Mouse (Mus musculus) layer of hippocampus, postnatal 25 days (tissue): ENCODE measurements around the gene Gfy. TPM values are rescaled to one million over a fixed set of nuclear protein-coding genes. Genes with fewer than 3 reads are reported as not detected.

Experiments used
- DNase-seq, 2 experiments: peaks; one replicate each; pipeline ENCODE4 v3.0.0; 2022; ENCODE audit warnings: mixed read lengths in 2 of 2, low spot score in 1 of 2; ENCODE audit errors: extremely low spot score in 1 of 2
- total RNA-seq, 2 experiments: library from RNA; stranded (reverse); gene quantifications; 2 replicates each; pipeline ENCODE4 v1.2.3; 2021

The Gfy gene
- total RNA-seq, 2 experiments from 2014 or later, result 0.26 TPM; not detected in 1

- peak in 1 of 2 experiments; percentile 56 for DNase-seq
Measured at GRCm38 (mm10) chr7:45169495-45169894, 9.9 kb downstream of the Gfy start.

DNA sequence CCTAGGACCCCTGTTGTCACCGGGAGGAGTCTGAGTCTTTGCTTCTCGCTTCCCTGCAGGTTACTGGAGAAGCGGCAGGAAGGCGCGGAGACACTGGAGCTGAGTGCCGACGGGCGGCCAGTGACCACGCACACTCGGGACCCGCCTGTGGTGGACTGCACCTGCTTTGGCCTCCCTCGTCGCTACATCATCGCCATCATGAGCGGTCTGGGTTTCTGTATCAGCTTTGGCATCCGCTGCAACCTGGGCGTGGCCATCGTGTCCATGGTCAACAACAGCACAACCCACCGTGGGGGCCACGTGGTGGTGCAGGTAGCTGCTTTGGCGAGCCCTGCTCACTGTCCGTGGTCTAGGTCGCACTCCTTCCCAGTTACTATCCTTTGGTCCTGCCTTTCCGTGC is 10.7 kb downstream of the Gfy start:
- no peak for DNase-seq

GRCm38 (mm10) chr7:45167761-45168445 is 11.5 kb downstream of the Gfy start:
- peak; percentile 38 to 40 for DNase-seq

DNA sequence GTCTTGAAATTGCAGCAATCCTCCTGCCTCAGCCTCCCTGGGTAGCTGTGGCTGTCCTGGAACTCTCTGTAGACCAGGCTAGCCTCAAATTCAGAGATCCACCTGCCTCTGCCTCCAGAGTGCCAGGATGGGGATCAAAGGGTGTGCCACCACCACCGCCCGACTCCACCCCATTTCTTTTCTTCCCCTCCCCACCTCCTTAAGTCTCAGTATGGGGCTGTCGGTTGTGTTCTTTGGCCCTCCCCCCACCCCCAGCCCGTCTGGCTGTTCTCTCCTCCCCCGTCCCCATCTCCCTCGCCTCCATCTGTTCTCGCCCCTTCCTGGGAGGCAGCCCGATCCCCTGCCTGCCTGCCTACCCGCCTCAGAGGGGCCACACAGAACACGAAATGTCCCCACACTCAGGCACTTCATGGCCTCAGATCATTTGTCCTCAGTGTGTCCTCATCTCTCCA is 12.4 kb downstream of the Gfy start:
- DNase-seq, result peak; percentile 36 to 45

GRCm38 (mm10) chr7:45165701-45166100 is 13.7 kb downstream of the Gfy start:
- no peak for DNase-seq

- DNase-seq, result no peak
Measured at GRCm38 (mm10) chr7:45164833-45165232, 14.5 kb downstream of the Gfy start.

DNA sequence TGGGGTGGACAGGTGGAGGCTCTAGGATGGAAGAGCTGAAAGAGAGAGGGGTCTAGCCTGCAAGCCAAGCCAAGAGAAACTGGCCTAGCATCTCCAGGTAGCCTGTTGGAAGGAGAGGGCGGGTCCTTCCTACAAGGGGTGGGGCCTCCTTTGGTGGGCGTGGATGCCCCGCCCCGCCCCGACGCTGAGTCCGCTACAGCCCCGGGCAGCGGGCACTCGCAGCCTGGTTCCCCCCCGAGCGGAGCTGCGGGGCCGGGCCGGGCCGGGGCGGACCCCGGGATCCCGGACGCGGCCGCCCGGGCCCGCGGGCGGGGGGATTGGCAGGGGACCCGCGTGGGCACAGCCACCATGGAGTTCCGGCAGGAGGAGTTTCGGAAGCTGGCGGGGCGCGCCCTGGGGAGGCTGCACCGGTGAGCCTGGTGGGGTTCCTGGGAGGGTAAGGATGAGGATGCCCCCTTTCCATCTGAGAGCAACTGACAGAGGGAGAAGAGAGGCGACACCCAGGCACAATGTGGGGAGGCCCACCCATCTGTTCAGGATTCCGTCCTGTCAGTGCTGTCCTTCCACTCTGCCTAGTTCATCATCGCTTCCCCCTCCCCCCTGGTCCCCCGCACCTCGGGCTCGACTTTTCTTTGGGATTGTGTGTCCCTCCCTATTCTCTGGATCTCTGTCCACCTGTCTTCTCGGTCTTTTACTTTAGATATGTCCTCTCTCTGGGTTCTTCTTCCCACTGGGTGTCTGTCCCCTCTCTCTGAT is 15.5 kb downstream of the Gfy start, which contains the start of gene Slc17a7:
Slc17a7 (plus strand) TSS at position 215 of the 756 bp plus-strand sequence.
- DNase-seq, result peak in 1 of 2 experiments; percentile 43

GRCm38 (mm10) chr7:45162996-45163615 is 16.3 kb downstream of the Gfy start:
- no peak for DNase-seq

GRCm38 (mm10) chr7:45162551-45162950 is 16.8 kb downstream of the Gfy start:
- DNase-seq, result no peak

DNA sequence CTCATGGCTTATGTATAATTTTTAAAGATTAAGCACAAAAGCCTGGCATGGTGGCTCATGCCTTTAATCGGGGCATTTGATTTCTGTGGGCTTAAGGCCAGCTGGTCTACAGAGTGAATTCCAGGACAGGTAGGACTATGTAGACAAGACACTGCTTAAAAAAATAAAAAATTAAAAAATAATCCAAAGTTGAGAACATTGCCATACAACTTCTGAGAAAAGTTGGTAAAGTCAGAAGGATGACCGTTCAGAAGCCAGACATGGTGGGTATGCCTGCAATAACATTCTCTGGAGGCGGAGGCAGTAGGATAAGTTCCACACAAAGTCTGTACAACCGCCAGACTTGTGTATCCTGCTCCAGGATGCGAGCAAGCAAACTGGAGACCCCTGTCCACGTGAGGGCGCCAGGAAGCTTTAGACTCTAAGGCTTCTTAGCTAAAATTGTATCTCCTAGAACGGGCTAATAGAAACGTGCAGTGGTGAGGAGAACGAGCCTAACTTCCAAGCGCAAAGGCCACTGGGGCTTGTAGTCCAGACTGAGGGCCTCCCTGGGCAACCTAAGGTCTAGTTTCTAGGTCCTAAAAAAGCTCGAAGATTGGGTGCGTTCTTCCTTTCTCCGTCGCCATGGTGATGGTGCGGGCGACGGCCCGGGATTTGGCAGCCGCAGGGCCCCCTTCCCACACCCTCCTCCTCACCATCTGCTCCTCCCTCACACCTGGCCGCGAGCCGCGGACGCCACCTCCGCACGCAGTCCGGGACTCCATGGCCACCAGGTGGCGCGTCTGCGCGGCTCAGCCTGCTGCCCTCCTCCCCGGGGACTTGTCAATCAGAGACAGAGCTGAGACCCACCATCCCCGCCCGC is 17.5 kb downstream of the Gfy start:
- DNase-seq, result peak; percentile 96 to 98

DNA sequence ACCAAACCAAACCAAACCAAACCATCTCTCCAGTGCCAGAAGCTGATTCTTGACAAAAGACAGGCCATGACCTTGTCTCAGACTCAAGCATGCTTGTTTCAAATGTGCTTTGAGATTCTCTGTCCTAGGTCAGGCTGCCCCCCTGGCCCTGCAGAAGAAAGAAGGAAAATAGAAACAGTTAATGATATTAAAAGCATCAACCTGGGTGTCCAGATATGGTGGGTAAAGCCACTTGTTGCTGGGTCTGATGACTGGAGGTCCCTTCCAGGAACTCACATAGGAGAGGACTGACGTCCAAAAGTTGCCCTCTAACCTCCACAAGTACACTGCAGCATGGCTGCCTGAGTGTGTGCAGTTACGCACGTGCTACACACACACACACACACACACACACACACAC is 18.5 kb downstream of the Gfy start:
- no peak for DNase-seq

- no peak for DNase-seq
Measured at GRCm38 (mm10) chr7:45160316-45160800, 19.0 kb downstream of the Gfy start.

DNA sequence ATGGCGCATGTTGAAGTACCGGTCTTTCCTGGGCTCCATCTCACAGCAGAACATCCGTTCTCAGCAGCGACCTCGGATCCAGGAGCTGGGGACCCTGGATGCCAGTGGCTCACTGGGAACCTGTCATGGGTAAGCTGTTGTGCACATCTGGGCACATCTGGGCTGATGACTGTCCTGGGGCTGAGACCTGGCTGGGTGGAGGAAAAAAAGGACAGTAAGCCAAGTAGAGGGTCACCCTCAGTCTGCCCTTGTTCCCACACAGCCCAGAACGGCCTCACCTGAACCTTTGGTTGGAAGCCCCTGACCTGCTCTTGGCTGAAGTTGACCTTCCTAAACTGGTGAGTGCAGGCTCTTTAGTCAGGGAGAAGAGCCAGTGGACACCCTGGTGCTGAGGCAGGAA is 20.4 kb downstream of the Gfy start:
- no peak for DNase-seq

- DNase-seq, result no peak
Measured at GRCm38 (mm10) chr7:45157459-45157858, 21.9 kb downstream of the Gfy start.

DNA sequence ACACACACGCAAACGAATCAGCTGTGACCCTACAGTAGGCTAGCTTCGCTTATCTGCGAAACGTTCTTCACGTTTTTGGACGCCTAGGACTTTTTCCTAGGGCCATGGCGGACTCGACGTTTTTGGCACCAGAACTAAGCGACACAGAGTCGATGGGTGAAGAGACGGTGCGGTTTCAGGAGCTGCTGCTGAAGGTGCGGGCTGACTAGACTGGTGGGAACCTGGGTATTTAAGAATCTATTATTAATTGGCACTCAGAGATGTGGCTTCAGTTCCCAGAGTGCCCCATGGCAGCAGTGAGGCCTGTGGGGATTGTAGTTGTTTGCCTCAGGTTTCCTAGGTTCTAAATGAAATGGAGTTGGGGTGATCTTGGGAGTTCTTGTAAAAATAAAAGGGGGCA is 23.2 kb downstream of the Gfy start:
- DNase-seq, result no peak

GRCm38 (mm10) chr7:45155590-45155989 is 23.8 kb downstream of the Gfy start:
- no peak for DNase-seq

- peak in 1 of 2 experiments; percentile 38 for DNase-seq
Measured at GRCm38 (mm10) chr7:45154993-45155514, 24.3 kb downstream of the Gfy start.

DNA sequence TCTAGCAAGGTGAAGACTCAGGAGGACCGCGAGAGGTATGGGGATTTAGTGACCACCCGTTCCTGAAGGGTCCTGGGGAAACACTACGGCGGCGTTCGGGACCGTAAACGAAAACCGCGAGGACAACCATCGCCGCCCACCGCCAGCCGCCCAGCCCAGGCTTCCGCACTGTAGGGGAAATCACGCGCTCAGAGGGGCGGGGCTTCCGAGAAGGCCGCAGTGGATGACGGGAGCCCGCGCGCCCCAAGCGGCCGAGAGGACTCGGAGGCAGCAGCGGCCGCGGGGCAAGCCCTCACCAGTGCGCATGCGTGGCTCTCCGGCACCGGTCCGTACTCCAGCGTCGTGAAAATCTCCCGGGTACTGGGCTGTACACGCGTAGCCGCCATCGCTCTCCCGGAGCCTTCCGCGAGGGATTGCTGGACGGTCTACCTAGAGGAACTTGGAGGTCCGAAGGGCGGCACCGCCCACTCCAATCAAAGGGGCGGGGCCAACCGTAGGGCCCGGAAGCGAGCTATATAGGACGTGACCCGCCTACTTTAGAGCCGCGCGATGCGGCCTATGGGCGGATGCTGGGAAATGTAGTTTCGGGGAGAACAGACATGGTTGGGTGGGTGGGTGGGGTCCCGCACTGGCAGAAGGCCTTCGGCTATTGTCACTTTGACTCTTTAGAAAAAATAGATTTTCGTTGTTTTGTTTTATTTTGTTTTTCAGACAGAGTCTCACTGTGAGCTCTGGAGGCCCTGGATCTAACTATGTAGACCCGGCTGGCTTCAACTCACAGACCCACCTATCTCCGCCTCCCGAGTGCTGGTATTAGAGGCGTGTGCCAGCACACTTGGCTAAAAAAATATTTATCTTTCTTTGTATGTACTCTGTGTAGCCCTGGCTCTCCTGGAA is 25.0 kb downstream of the Gfy start, which contains the start of the genes Pih1d1 and Aldh16a1:
Pih1d1 (plus strand) TSS at position 208 of the 897 bp plus-strand sequence.
Aldh16a1 (minus strand) TSS at position 489 of the 897 bp plus-strand sequence.
- DNase-seq, result peak; percentile 92 to 99

DNA sequence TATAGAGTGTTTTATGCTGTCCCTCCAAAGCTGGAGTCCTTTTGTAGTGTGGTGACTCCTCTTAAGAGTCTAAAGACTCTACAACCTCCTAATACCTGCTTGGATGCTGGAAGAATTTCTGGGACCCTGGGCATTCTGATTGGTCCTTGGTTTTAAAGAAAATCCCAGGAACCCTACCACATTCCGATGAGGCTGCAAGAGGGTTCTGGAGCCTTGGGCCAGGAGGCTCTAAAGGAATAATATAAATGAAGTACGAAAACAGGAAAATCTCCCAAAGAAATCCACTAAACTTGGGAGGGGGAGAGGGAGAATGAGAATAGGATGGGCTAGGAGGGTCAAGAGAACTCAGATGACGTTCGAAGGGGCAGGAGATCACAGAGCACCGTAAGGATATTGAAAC is 25.8 kb downstream of the Gfy start:
- DNase-seq, result no peak
